Comparison of ENCODE assay signal across 8 mouse cellular contexts in the genomic region with DNA sequence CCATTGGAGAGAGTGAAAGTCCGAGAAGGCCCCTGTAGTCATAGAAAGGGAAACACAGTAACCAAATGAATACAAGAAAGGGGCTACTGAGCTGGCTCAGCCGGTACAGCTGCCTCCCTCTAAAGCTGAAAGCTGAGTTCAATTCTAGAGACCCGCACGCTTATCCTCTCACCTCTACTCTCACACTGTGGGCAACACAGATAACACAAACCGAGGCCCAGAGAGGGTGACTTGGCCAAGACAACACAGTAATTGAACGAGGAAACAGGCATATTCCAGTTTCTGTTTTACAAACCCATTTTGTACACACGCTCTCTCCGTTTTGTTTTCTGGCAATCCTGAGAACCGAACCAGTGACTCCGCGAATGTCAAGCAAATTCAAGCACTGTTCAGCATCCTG. TPM values are rescaled to one million over a fixed set of nuclear protein-coding genes. Genes with fewer than 3 reads are reported as not detected.
A peak's percentile ranks its signal among the peaks of the same experiment; 100 is the strongest.
DNase-seq lines count a peak whose midpoint lies in the region; ATAC-seq lines count a peak whose summit lies in the region.

No protein-coding gene starts in this region.

- peak overlapping the region; percentile 81; the same call in 1 of the 2 replicates for H3K9ac ChIP-seq in heart, embryonic 14.5 days (ENCODE audit: low read length)
- peak overlapping the region; percentile 59; the same call in 1 of the 2 replicates for H3K9ac ChIP-seq in hindbrain, embryonic 15.5 days
- peak overlapping the region; percentile 82 for H3K9ac ChIP-seq in midbrain, embryonic 13.5 days (replicated peaks)

- peaks cover 10 to 13% of the 10 kb centered on the region in 2 experiments; a peak in 3 of 4 replicates for H3K4me1 ChIP-seq in heart, embryonic 14.5 days (ENCODE audit: control insufficient read depth in 2 of 2, insufficient read depth in 2 of 2, low read length in 2 of 2)
- H3K4me1 ChIP-seq in hindbrain, embryonic 15.5 days (replicated peaks) = peaks cover 39% of the 10 kb centered on the region
- peaks cover 41% of the 10 kb centered on the region for H3K4me1 ChIP-seq in midbrain, embryonic 13.5 days (replicated peaks)

- no peaks in the 10 kb centered on the region for H3K27me3 ChIP-seq in heart, embryonic 14.5 days (ENCODE audit: control insufficient read depth, insufficient read depth, low read length)
- H3K27me3 ChIP-seq in hindbrain, embryonic 15.5 days = no peaks in the 10 kb centered on the region
- H3K27me3 ChIP-seq in midbrain, embryonic 13.5 days = no peaks in the 10 kb centered on the region

- ATAC-seq in heart, embryonic 14.5 days (ENCODE audit: insufficient number of reproducible peaks, insufficient read depth, low FRiP score, low read depth) = no peak
- ATAC-seq in hindbrain, embryonic 15.5 days (ENCODE audit: low FRiP score, low read depth) = no peak
- ATAC-seq in midbrain, embryonic 13.5 days = no peak

- no peak for DNase-seq in heart, postnatal 25 days (ENCODE audit: low spot score)
- peak; percentile 69 for DNase-seq in c-Kit-positive CD71-positive TER-119-negative erythroid progenitor cells, embryonic 14.5 days (ENCODE audit: low read depth)
- DNase-seq in cerebellum, postnatal 14 days = no peak
- no peak for DNase-seq in thymus, postnatal 25 days
- DNase-seq in layer of hippocampus, adult 9-10 months (ENCODE audit: low spot score) = no peak

- no peaks in the 10 kb centered on the region for H3K9me3 ChIP-seq in heart, embryonic 14.5 days (ENCODE audit: control insufficient read depth, low read length)
- H3K9me3 ChIP-seq in hindbrain, embryonic 15.5 days = no peaks in the 10 kb centered on the region
- no peaks in the 10 kb centered on the region for H3K9me3 ChIP-seq in midbrain, embryonic 13.5 days

- H3K36me3 ChIP-seq in heart, embryonic 14.5 days (ENCODE audit: control insufficient read depth, insufficient read depth, low read length) = no peaks in the 10 kb centered on the region
- H3K36me3 ChIP-seq in hindbrain, embryonic 15.5 days = no peaks in the 10 kb centered on the region
- H3K36me3 ChIP-seq in midbrain, embryonic 13.5 days = peaks cover 14% of the 10 kb centered on the region; the same call in 1 of the 2 replicates

- intact Hi-C loops in heart, postnatal 25 days (cut with DNase I) = no loop called here

- WGBS in heart, embryonic 14.5 days = 85% methylated on average over 11 of the region's 11 CpGs
- WGBS in hindbrain, embryonic 15.5 days = 85% methylated on average over 11 of the region's 11 CpGs
- WGBS in midbrain, embryonic 13.5 days = 85% methylated on average over 11 of the region's 11 CpGs

- no peak overlapping the region for H3K27ac ChIP-seq in heart, embryonic 14.5 days (replicated peaks in 1 of 2; ENCODE audit: control insufficient read depth in 1 of 2, insufficient read depth in 1 of 2, low read depth in 2 of 2, low read length in 2 of 2)
- H3K27ac ChIP-seq in hindbrain, embryonic 15.5 days (replicated peaks) = no peak overlapping the region
- no peak overlapping the region for H3K27ac ChIP-seq in midbrain, embryonic 13.5 days

- H3K4me3 ChIP-seq in heart, embryonic 14.5 days (ENCODE audit: control insufficient read depth in 1 of 2, insufficient read depth in 1 of 2, low read depth in 1 of 2, low read length in 2 of 2) = peak overlapping the region; percentile 63 to 73; a peak in 3 of 4 replicates
- H3K4me3 ChIP-seq in hindbrain, embryonic 15.5 days = peak overlapping the region; percentile 62
- peak overlapping the region; percentile 68 for H3K4me3 ChIP-seq in midbrain, embryonic 13.5 days (replicated peaks)

- peak overlapping the region; percentile 94 for H3K4me2 ChIP-seq in heart, embryonic 14.5 days (ENCODE audit: low read length)
- peak overlapping the region; percentile 83 for H3K4me2 ChIP-seq in hindbrain, embryonic 15.5 days
- H3K4me2 ChIP-seq in midbrain, embryonic 13.5 days (replicated peaks) = peak overlapping the region; percentile 90

RNA-seq across cellular contexts. Expression of a gene that starts 1.1 kb away (rescaled TPM):
- 154 and 156 TPM in 2 replicates for polyA plus RNA-seq in heart, embryonic 14.5 days (2014; fragmentation: Nextera tagmentation; extraction: Ambion mirVana)
- total RNA-seq in heart, postnatal 25 days (2021) = 1 to 10 TPM; 6.7 to 7.0 TPM
- polyA plus RNA-seq in hindbrain, embryonic 15.5 days (2015; fragmentation: Nextera tagmentation; extraction: Ambion mirVana) = 87.3 and 92.0 TPM in 2 replicates
- polyA plus RNA-seq in midbrain, embryonic 13.5 days (2015; fragmentation: Nextera tagmentation; extraction: Ambion mirVana) = 69.7 and 70.1 TPM in 2 replicates

RNA-seq across cellular contexts. Expression of a gene that starts 11.6 kb away (rescaled TPM):
- 5.5 and 6.7 TPM in 2 replicates for polyA plus RNA-seq in heart, embryonic 14.5 days (2014; fragmentation: Nextera tagmentation; extraction: Ambion mirVana)
- 10 to 100 TPM; 73.5 to 87.5 TPM for total RNA-seq in heart, postnatal 25 days (2021)
- polyA plus RNA-seq in hindbrain, embryonic 15.5 days (2015; fragmentation: Nextera tagmentation; extraction: Ambion mirVana) = 213 and 253 TPM in 2 replicates
- 96.4 and 102 TPM in 2 replicates for polyA plus RNA-seq in midbrain, embryonic 13.5 days (2015; fragmentation: Nextera tagmentation; extraction: Ambion mirVana)

RNA-seq across cellular contexts. Expression of a gene that starts 35.8 kb away (rescaled TPM):
- polyA plus RNA-seq in heart, embryonic 14.5 days (2014; fragmentation: Nextera tagmentation; extraction: Ambion mirVana) = 18.3 and 19.7 TPM in 2 replicates
- total RNA-seq in heart, postnatal 25 days (2021) = 10 to 100 TPM; 26.6 to 27.0 TPM
- 102 and 108 TPM in 2 replicates for polyA plus RNA-seq in hindbrain, embryonic 15.5 days (2015; fragmentation: Nextera tagmentation; extraction: Ambion mirVana)
- polyA plus RNA-seq in midbrain, embryonic 13.5 days (2015; fragmentation: Nextera tagmentation; extraction: Ambion mirVana) = 40.5 and 41.2 TPM in 2 replicates

RNA-seq across cellular contexts. Expression of a gene that starts 52.8 kb away (rescaled TPM):
- polyA plus RNA-seq in heart, embryonic 14.5 days (2014; fragmentation: Nextera tagmentation; extraction: Ambion mirVana) = 571 and 598 TPM in 2 replicates
- total RNA-seq in heart, postnatal 25 days (2021) = 1,000 to 10,000 TPM; 2,060 to 2,092 TPM
- polyA plus RNA-seq in hindbrain, embryonic 15.5 days (2015; fragmentation: Nextera tagmentation; extraction: Ambion mirVana) = 282 and 287 TPM in 2 replicates
- polyA plus RNA-seq in midbrain, embryonic 13.5 days (2015; fragmentation: Nextera tagmentation; extraction: Ambion mirVana) = 220 and 221 TPM in 2 replicates

RNA-seq across cellular contexts. Expression of a gene that starts 53.2 kb away (rescaled TPM):
- polyA plus RNA-seq in heart, embryonic 14.5 days (2014; fragmentation: Nextera tagmentation; extraction: Ambion mirVana) = 103 and 106 TPM in 2 replicates
- total RNA-seq in heart, postnatal 25 days (2021) = 10 to 100 TPM; 29.7 to 38.0 TPM
- 119 and 123 TPM in 2 replicates for polyA plus RNA-seq in hindbrain, embryonic 15.5 days (2015; fragmentation: Nextera tagmentation; extraction: Ambion mirVana)
- 136 and 149 TPM in 2 replicates for polyA plus RNA-seq in midbrain, embryonic 13.5 days (2015; fragmentation: Nextera tagmentation; extraction: Ambion mirVana)

Comparison
In these comparisons a context has a peak if more than half of its experiments do, and no peak if none do; other contexts are left out.
1. RNA of a gene that starts 11.6 kb away (polyA plus RNA-seq): 213 to 253 TPM in hindbrain, embryonic 15.5 days and 96.4 to 102 TPM in midbrain, embryonic 13.5 days; 5.5 to 6.7 TPM in heart, embryonic 14.5 days; every median in the first group is over 10 times any median in the second.
2. Peak in every context shown above with its lines, with median percentiles within 50 percentile points of each other: H3K4me2 ChIP-seq, H3K4me3 ChIP-seq and H3K9ac ChIP-seq.